Mouse (Mus musculus) liver, postnatal 0 days (tissue): ENCODE measurements at regions not wholly inside any gene's neighbourhood (a gene's known extent, or its start where the extent isn't known, plus 50 kb on each side); places are given as distances from the start of the nearest gene placed in this dataset.

Experiments
- ATAC-seq: fragments of 200-750 bp; cut with Nextera tagmentation; 2 replicates; pipeline ENCODE4 v1.8.0; 2017; ENCODE audit warnings: mild to moderate bottlenecking, moderate library complexity
- DNase-seq: peaks from one replicate; pipeline ENCODE4 v3.0.0-alpha.2; 2016
- H3K27ac ChIP-seq: fragments of 300-500 bp; sonication (generic); 2 replicates; pipeline ENCODE4 v1.5.1; 2014; ENCODE audit warnings: antibody characterized with exemption, moderate library complexity, mild to moderate bottlenecking, low read depth
- H3K27me3 ChIP-seq: fragments of 300-500 bp; sonication (generic); 2 replicates; pipeline ENCODE4 v1.6.1; 2014; ENCODE audit warnings: low read length, control low read depth, mixed read lengths; ENCODE audit not compliant: insufficient read depth
- H3K36me3 ChIP-seq: fragments of 300-500 bp; sonication (generic); replicated peaks from 2 replicates; pipeline ENCODE4 v1.6.1; 2014; ENCODE audit warnings: mild to moderate bottlenecking, control low read depth, low read length, moderate library complexity, mixed read lengths; ENCODE audit not compliant: insufficient read depth
- H3K4me1 ChIP-seq: fragments of 300-500 bp; sonication (generic); 2 replicates; pipeline ENCODE4 v1.6.1; 2014; ENCODE audit warnings: antibody characterized with exemption, mild to moderate bottlenecking, control low read depth; ENCODE audit not compliant: insufficient read depth
- H3K4me2 ChIP-seq: fragments of 300-500 bp; sonication (generic); 2 replicates; pipeline ENCODE4 v1.6.1; 2014; ENCODE audit warnings: low read depth, mild to moderate bottlenecking, low read length, moderate library complexity, mixed read lengths
- H3K4me3 ChIP-seq: fragments of 300-500 bp; sonication (generic); 2 replicates; pipeline ENCODE4 v1.5.1; 2014; ENCODE audit warnings: low read depth, low read length
- H3K9ac ChIP-seq: fragments of 300-500 bp; sonication (generic); replicated peaks from 2 replicates; pipeline ENCODE4 v1.6.1; 2014; ENCODE audit warnings: mild to moderate bottlenecking, moderate library complexity
- H3K9me3 ChIP-seq: fragments of 300-500 bp; sonication (generic); 2 replicates; pipeline ENCODE4 v1.6.1; 2016; ENCODE audit warnings: mild to moderate bottlenecking, control low read depth, low read length, mixed read lengths
- CTCF ChIP-seq: sonication (generic); IDR thresholded peaks from 2 replicates; pipeline ENCODE4 v1.5.1; 2016; ENCODE audit warnings: antibody characterized with exemption, low read depth
- EP300 ChIP-seq: IDR thresholded peaks from 2 replicates; pipeline ENCODE4 v1.6.1; 2016; ENCODE audit warnings: antibody characterized with exemption, low read depth, mild to moderate bottlenecking
- WGBS: fragments of 180-500 bp; shearing (Covaris S2); extraction: QIAGEN DNeasy Blood & Tissue Kit; methylation state at CpG from one replicate; pipeline ENCODE4 v1.1.7; 2014; ENCODE audit not compliant: insufficient replicate concordance; 5-methylcytosine and 5-hydroxymethylcytosine counted together

DNA sequence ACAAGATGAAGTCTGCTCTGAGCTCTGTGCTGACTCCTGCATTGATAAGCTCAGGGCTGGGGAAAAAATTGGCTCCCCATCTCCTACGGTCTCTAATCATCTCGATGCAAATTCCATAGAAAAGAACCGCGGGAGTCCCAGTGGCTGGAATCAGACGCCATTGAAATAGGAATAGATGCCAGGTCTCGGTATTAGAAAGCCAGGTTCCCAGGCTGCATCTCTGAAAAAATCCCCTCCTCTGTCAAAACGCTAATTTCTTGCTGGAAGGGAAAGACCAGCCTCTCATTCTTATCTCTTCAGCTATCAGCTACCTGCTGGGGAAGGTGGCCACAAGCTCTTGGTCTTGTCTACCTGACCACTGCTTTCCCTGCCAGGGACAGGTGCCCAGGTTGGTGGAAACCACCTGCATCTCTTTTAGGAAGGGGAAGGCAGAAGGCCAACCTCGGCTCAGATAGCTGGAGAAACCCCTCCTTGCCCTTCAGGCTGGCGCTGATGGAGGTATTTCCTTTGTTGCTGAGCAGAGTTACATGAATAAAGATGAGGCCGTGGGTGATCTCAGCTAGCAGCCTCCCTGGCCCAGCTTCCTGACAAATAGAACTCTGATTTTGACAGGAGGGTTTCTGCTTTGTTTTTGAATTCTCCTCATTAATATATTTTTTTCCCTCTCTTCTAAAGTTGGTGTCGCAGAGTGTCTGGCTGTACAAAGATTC lies 638.1 kb downstream of the Tbc1d22a start:
- H3K9ac ChIP-seq, result no peak overlapping the region
- H3K27ac ChIP-seq, result no peak overlapping the region
- no peaks in the 10 kb centered on the region for H3K4me1 ChIP-seq
- no peaks in the 10 kb centered on the region for H3K27me3 ChIP-seq
- H3K4me3 ChIP-seq, result no peak overlapping the region
- TF ChIP-seq CTCF (no peak), EP300 (no peak)
- ATAC-seq (no peak), DNase-seq (no peak)
- H3K4me2 ChIP-seq, result no peak overlapping the region
- H3K9me3 ChIP-seq, result no peaks in the 10 kb centered on the region; the same call in 1 of the 2 replicates
- WGBS, result 44% methylated on average over 11 of the region's 11 CpGs
- no peaks in the 10 kb centered on the region for H3K36me3 ChIP-seq

DNA sequence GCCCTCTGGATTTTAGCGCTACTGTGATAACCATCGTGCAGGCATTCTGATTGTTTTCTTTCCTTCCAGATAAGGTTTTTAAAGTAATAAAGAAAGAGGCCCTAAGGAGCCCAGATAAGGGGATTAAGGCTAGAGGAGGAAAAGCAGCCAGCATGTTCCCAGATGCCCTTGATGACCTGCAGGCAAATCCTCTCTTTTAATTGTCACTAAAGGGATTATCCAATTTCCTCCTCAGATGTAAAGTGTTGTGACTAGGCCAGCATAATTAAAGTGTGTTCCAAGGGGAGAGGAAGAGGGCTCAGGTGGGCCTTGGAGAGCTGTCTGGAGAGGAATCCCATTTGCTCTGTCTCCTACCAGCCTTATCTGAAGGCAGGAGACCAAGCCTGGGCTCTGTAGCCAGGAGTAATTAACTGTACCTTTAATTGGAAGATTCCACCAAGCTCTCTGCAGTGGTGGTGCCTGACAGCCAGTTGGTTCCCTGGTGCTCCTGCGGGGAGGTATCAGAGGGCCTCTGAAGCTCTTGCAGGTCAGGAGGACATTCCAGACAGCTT lies 644.2 kb downstream of the Tbc1d22a start:
- DNase-seq (no peak), ATAC-seq (no peak)
- Histone ChIP-seq H3K27me3 (no peaks in the 10 kb centered on the region), H3K4me3 (no peak overlapping the region), H3K36me3 (no peaks in the 10 kb centered on the region), H3K4me1 (no peaks in the 10 kb centered on the region), H3K9me3 (no peaks in the 10 kb centered on the region), H3K9ac (no peak overlapping the region), H3K27ac (no peak overlapping the region), H3K4me2 (no peak overlapping the region)
- TF ChIP-seq EP300 (no peak), CTCF (no peak)
- 10% methylated on average over 3 of the region's 3 CpGs for WGBS

DNA sequence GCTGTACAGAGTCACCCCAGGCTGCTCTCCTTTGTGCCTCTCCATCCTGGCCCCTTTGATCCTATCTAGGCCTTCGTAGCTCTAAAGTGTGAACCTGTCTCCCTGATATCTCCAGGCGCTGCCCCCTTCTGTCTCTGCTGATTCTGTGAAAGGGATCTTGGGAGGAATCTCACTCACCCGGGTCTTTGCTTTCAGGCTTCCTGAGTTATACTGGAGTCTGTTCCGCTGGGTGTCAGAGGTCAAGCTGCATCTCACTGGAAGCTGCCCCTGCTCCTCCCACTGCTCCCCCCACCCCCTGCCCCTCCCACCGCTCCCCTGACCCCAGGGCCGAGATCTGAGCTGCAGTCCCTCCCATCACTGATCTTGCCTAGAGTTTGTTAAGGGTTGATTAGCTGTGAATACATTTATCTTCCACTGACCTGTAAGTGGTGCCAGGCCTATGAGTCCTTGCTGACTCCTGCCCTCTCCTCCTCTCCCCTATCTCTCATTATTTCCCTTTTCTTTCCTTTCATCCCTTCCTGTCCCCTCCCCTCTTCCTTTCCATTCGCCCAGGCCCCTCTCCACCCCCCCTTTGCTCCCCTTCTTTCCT lies 661.6 kb downstream of the Tbc1d22a start:
- Histone ChIP-seq H3K9me3 (no peaks in the 10 kb centered on the region), H3K4me1 (no peaks in the 10 kb centered on the region), H3K27me3 (no peaks in the 10 kb centered on the region), H3K4me3 (no peak overlapping the region), H3K9ac (no peak overlapping the region), H3K4me2 (no peak overlapping the region), H3K36me3 (no peaks in the 10 kb centered on the region), H3K27ac (no peak overlapping the region)
- no peak for ATAC-seq
- DNase-seq, result no peak
- TF ChIP-seq CTCF, result no peak
- TF ChIP-seq EP300, result no peak
- 20% methylated on average over 7 of the region's 7 CpGs for WGBS

DNA sequence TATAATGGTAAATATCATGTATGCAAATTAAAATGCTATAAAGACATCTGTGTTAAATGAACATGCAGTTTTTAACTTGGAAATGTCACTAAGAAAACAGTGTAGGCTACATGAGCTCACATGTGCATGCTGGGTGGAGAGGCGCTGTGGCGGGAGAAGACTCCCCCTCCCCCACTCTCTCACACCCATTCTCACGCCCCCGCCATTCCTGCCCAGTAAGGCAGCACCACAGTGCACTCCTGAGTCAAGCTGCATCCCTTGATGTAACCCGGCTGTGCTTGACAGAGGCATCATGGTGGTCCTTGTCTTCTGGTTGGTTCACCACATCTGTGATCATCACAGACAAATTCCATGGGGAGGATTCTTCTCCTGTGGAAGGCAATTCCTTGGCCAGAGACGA lies 647.1 kb upstream of the Fam19a5 start:
- no peak overlapping the region for H3K4me3 ChIP-seq
- H3K4me1 ChIP-seq, result no peaks in the 10 kb centered on the region
- no peak for TF ChIP-seq CTCF
- no peak for TF ChIP-seq EP300
- H3K36me3 ChIP-seq, result no peaks in the 10 kb centered on the region
- no peaks in the 10 kb centered on the region for H3K27me3 ChIP-seq
- DNase-seq (no peak), ATAC-seq (no peak)
- WGBS, result 74% methylated on average over 6 of the region's 6 CpGs
- H3K27ac ChIP-seq, result no peak overlapping the region
- H3K9ac ChIP-seq, result no peak overlapping the region
- H3K4me2 ChIP-seq, result no peak overlapping the region
- no peaks in the 10 kb centered on the region for H3K9me3 ChIP-seq

DNA sequence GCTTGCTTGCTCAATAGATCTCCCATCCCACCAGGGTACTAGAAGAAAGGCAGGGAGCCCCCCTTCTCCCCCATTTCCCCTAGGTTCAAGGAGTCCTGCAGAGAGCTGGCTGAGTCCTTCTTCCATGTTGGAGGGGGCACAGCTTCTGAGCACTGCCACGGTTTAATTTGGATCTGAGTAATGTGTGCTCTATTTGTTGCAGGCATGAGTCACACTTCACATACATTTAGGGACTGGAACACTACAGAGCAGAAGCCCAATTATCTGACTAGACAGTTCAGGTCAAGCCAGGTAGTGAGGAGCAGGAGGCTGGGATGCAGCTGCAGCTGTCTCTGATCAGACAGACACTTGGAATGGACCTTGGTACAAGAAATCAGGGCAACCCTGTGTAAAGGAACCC lies 644.1 kb upstream of the Fam19a5 start:
- no peaks in the 10 kb centered on the region for H3K36me3 ChIP-seq
- H3K4me3 ChIP-seq, result no peak overlapping the region
- DNase-seq (no peak), ATAC-seq (no peak)
- no peak overlapping the region for H3K4me2 ChIP-seq
- TF ChIP-seq CTCF (no peak), EP300 (no peak)
- no peaks in the 10 kb centered on the region for H3K4me1 ChIP-seq
- H3K9ac ChIP-seq, result no peak overlapping the region
- no peaks in the 10 kb centered on the region for H3K9me3 ChIP-seq
- WGBS, result 74% methylated on average over 1 of the region's 1 CpGs
- no peak overlapping the region for H3K27ac ChIP-seq
- no peaks in the 10 kb centered on the region for H3K27me3 ChIP-seq

DNA sequence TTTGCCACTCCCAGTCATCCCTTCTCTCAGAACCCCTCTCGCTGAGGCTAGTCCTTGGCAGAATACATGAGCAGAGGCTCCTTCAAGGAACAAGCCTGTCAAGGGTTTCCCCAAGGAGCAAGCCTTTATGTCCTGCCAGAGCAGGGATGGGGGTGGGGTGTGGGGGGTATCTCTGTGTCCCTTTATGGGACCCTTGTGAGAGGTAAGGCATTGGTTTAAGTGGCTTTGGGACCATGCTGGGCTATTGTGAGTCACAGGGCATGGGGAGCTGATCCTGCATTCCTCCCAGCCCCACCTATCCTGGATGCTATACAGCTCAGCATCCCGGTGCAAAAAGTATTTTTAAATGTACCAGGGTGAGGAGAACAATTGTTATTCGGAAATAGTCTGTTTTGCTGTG lies 641.1 kb upstream of the Fam19a5 start:
- H3K9ac ChIP-seq, result no peak overlapping the region
- WGBS, result 30% methylated on average over 3 of the region's 3 CpGs
- H3K27me3 ChIP-seq, result no peaks in the 10 kb centered on the region
- H3K36me3 ChIP-seq, result no peaks in the 10 kb centered on the region
- no peak overlapping the region for H3K27ac ChIP-seq
- DNase-seq (no peak), ATAC-seq (no peak)
- H3K4me1 ChIP-seq, result no peaks in the 10 kb centered on the region
- TF ChIP-seq EP300 (no peak), CTCF (no peak)
- no peaks in the 10 kb centered on the region for H3K9me3 ChIP-seq
- no peak overlapping the region for H3K4me2 ChIP-seq
- H3K4me3 ChIP-seq, result no peak overlapping the region
